7 mouse cellular contexts compared by ENCODE assay signal in genomic region chr2:19656436-19656835, GRCm38 (mm10). TPM values are rescaled to one million over a fixed set of nuclear protein-coding genes. Genes with fewer than 3 reads are reported as not detected.
DNase-seq lines count a peak whose midpoint lies in the region; ATAC-seq and TF ChIP-seq lines count a peak whose summit lies in the region.

No protein-coding gene starts in this region.

- H3K27ac ChIP-seq in neural tube, embryonic 12.5 days: no peak overlapping the region
- no peak overlapping the region for H3K27ac ChIP-seq in heart, postnatal 0 days (ENCODE audit: low read depth)
- H3K27ac ChIP-seq in limb, embryonic 12.5 days: no peak overlapping the region
- H3K27ac ChIP-seq in stomach, postnatal 0 days (replicated peaks): no peak overlapping the region

- TF ChIP-seq CTCF in heart, postnatal 0 days (IDR thresholded peaks at IDR 0.05; ENCODE audit: low read depth): no peak
- TF ChIP-seq CTCF in stomach, postnatal 0 days (IDR thresholded peaks at IDR 0.05; ENCODE audit: low read depth): no peak

- DNase-seq in neural tube, embryonic 10.5 days (ENCODE audit: extremely low spot score, low spot score): no peak
- DNase-seq in heart, postnatal 0 days (ENCODE audit: low spot score): no peak
- DNase-seq in stomach, postnatal 0 days (ENCODE audit: low spot score): no peak
- no peak for DNase-seq in spleen, adult 12 weeks (ENCODE audit: low spot score)
- DNase-seq in yolk sac, embryonic 10.5 days (ENCODE audit: low spot score): no peak

- H3K27me3 ChIP-seq in neural tube, embryonic 12.5 days (replicated peaks): peaks cover 10% of the 10 kb centered on the region
- no peaks in the 10 kb centered on the region for H3K27me3 ChIP-seq in heart, postnatal 0 days (ENCODE audit: control insufficient read depth, insufficient read depth, low read length)
- H3K27me3 ChIP-seq in limb, embryonic 12.5 days: peaks cover 32% of the 10 kb centered on the region
- no peaks in the 10 kb centered on the region for H3K27me3 ChIP-seq in stomach, postnatal 0 days (ENCODE audit: control insufficient read depth, insufficient read depth, low read length)

- peak overlapping the region; percentile 88 for H3K4me2 ChIP-seq in neural tube, embryonic 12.5 days (replicated peaks)
- peak overlapping the region; percentile 82 for H3K4me2 ChIP-seq in heart, postnatal 0 days (ENCODE audit: low read depth, low read length)
- peak overlapping the region; percentile 86 for H3K4me2 ChIP-seq in limb, embryonic 12.5 days
- peak overlapping the region; percentile 79 for H3K4me2 ChIP-seq in stomach, postnatal 0 days (replicated peaks; ENCODE audit: low read depth)

- no peak for TF ChIP-seq EP300 in heart, postnatal 0 days (IDR thresholded peaks at IDR 0.05; ENCODE audit: low read depth)
- no peak for TF ChIP-seq EP300 in stomach, postnatal 0 days (optimal IDR thresholded peaks at IDR 0.05)

- H3K9me3 ChIP-seq in neural tube, embryonic 12.5 days: no peaks in the 10 kb centered on the region
- H3K9me3 ChIP-seq in heart, postnatal 0 days (replicated peaks; ENCODE audit: control insufficient read depth, low read length): no peaks in the 10 kb centered on the region
- H3K9me3 ChIP-seq in limb, embryonic 12.5 days: no peaks in the 10 kb centered on the region
- no peaks in the 10 kb centered on the region for H3K9me3 ChIP-seq in stomach, postnatal 0 days (ENCODE audit: control insufficient read depth, low read length)

- WGBS in neural tube, embryonic 12.5 days: 26% methylated on average over 5 of the region's 5 CpGs
- 40% methylated on average over 5 of the region's 5 CpGs for WGBS in heart, postnatal 0 days
- 30% methylated on average over 5 of the region's 5 CpGs for WGBS in limb, embryonic 12.5 days
- 30% methylated on average over 5 of the region's 5 CpGs for WGBS in stomach, postnatal 0 days

- no peak overlapping the region for H3K4me3 ChIP-seq in neural tube, embryonic 12.5 days
- peak overlapping the region; percentile 91 for H3K4me3 ChIP-seq in heart, postnatal 0 days (ENCODE audit: low read depth, low read length)
- peak overlapping the region; percentile 72; the same call in 1 of the 2 replicates for H3K4me3 ChIP-seq in limb, embryonic 12.5 days (replicated peaks)
- H3K4me3 ChIP-seq in stomach, postnatal 0 days (ENCODE audit: low read depth, low read length): peak overlapping the region; percentile 79; the same call in 1 of the 2 replicates

- H3K9ac ChIP-seq in neural tube, embryonic 12.5 days: no peak overlapping the region
- H3K9ac ChIP-seq in heart, postnatal 0 days (replicated peaks; ENCODE audit: low read depth, low read length): no peak overlapping the region
- no peak overlapping the region for H3K9ac ChIP-seq in limb, embryonic 12.5 days (replicated peaks)
- H3K9ac ChIP-seq in stomach, postnatal 0 days (ENCODE audit: low read length): no peak overlapping the region

- ATAC-seq in neural tube, embryonic 12.5 days (ENCODE audit: low FRiP score, low read depth): no peak
- ATAC-seq in heart, postnatal 0 days (ENCODE audit: insufficient read depth, low read depth): no peak
- no peak for ATAC-seq in limb, embryonic 12.5 days (ENCODE audit: insufficient number of reproducible peaks, insufficient read depth, low FRiP score, low TSS enrichment, low read depth)
- no peak for ATAC-seq in stomach, postnatal 0 days (ENCODE audit: low FRiP score, low TSS enrichment)

- peaks cover 6% of the 10 kb centered on the region; the same call in 1 of the 2 replicates for H3K4me1 ChIP-seq in neural tube, embryonic 12.5 days
- H3K4me1 ChIP-seq in heart, postnatal 0 days (ENCODE audit: control insufficient read depth, insufficient read depth): 0 out of 2 replicates have a peak, but pooled peaks cover 5% of the 10 kb centered on the region
- H3K4me1 ChIP-seq in limb, embryonic 12.5 days (replicated peaks): peaks cover 7% of the 10 kb centered on the region; the same call in 1 of the 2 replicates
- no peaks in the 10 kb centered on the region for H3K4me1 ChIP-seq in stomach, postnatal 0 days (replicated peaks; ENCODE audit: control insufficient read depth, insufficient read depth)

- H3K36me3 ChIP-seq in neural tube, embryonic 12.5 days: no peaks in the 10 kb centered on the region
- H3K36me3 ChIP-seq in heart, postnatal 0 days (replicated peaks; ENCODE audit: control insufficient read depth, insufficient read depth, low read length): no peaks in the 10 kb centered on the region
- no peaks in the 10 kb centered on the region for H3K36me3 ChIP-seq in limb, embryonic 12.5 days
- H3K36me3 ChIP-seq in stomach, postnatal 0 days (ENCODE audit: control insufficient read depth, insufficient read depth, low read length): no peaks in the 10 kb centered on the region

RNA-seq across cellular contexts. Expression of gene Otud1, which starts 1.1 kb away (rescaled TPM):
- polyA plus RNA-seq in neural tube, embryonic 12.5 days (2016; fragmentation: Nextera tagmentation; extraction: Ambion mirVana): 1.6 TPM in 2 replicates
- 10.6 and 38.4 TPM in 2 replicates for total RNA-seq in heart, postnatal 0 days (2014; rRNA removed; ENCODE audit: low replicate concordance)
- 4.4 and 5.6 TPM in 2 replicates for polyA plus RNA-seq in heart, postnatal 0 days (2015; fragmentation: Nextera tagmentation; extraction: Ambion mirVana)
- polyA plus RNA-seq in limb, embryonic 12.5 days (2016; fragmentation: Nextera tagmentation; extraction: Ambion mirVana): 0.88 and 1.3 TPM in 2 replicates
- 3.3 and 4.7 TPM in 2 replicates for polyA plus RNA-seq in stomach, postnatal 0 days (2015; fragmentation: Nextera tagmentation; extraction: Ambion mirVana)
